Mouse (Mus musculus) midbrain, postnatal 0 days (tissue): ENCODE measurements around the gene Iqcn. TPM values are rescaled to one million over a fixed set of nuclear protein-coding genes. Genes with fewer than 3 reads are reported as not detected.
A peak's percentile ranks its signal among the peaks of the same experiment; 100 is the strongest.

Experiments used
- ATAC-seq: fragments of 200-750 bp; cut with Nextera tagmentation; 2 replicates; pipeline ENCODE4 v1.8.0; 2017; ENCODE audit warnings: moderate number of reproducible peaks, mild to moderate bottlenecking, moderate TSS enrichment, moderate library complexity; ENCODE audit not compliant: low FRiP score
- DNase-seq: peaks from one replicate; pipeline ENCODE4 v3.0.0-alpha.2; 2015; ENCODE audit warnings: low spot score
- H3K27ac ChIP-seq: fragments of 300-500 bp; sonication (generic); 2 replicates; pipeline ENCODE4 v1.5.1; 2014; ENCODE audit warnings: low read depth, mild to moderate bottlenecking, low read length, mixed read lengths
- H3K27me3 ChIP-seq: fragments of 300-500 bp; sonication (generic); 2 replicates; pipeline ENCODE4 v1.6.1; 2014; ENCODE audit warnings: low read length, control low read depth, mixed read lengths; ENCODE audit not compliant: insufficient read depth
- H3K36me3 ChIP-seq: fragments of 300-500 bp; sonication (generic); 2 replicates; pipeline ENCODE4 v1.6.1; 2014; ENCODE audit warnings: low read length, control low read depth, mixed read lengths; ENCODE audit not compliant: insufficient read depth
- H3K4me1 ChIP-seq: fragments of 300-500 bp; sonication (generic); 2 replicates; pipeline ENCODE4 v1.6.1; 2014; ENCODE audit warnings: mild to moderate bottlenecking, control low read depth, antibody characterized with exemption, low read length, mixed read lengths; ENCODE audit not compliant: insufficient read depth
- H3K4me2 ChIP-seq: fragments of 300-500 bp; sonication (generic); 2 replicates; pipeline ENCODE4 v1.6.1; 2014; ENCODE audit warnings: low read depth, mild to moderate bottlenecking, low read length, mixed read lengths; ENCODE audit not compliant: poor library complexity, severe bottlenecking
- H3K4me3 ChIP-seq: fragments of 300-500 bp; sonication (generic); 2 replicates; pipeline ENCODE4 v1.5.1; 2014; ENCODE audit warnings: low read depth, mild to moderate bottlenecking, low read length, moderate library complexity
- H3K9ac ChIP-seq: fragments of 300-500 bp; sonication (generic); replicated peaks from 2 replicates; pipeline ENCODE4 v1.6.1; 2014; ENCODE audit warnings: mild to moderate bottlenecking, low read length, moderate library complexity, mixed read lengths; ENCODE audit not compliant: poor library complexity, severe bottlenecking
- H3K9me3 ChIP-seq: fragments of 300-500 bp; sonication (generic); 2 replicates; pipeline ENCODE4 v1.6.1; 2016; ENCODE audit warnings: low read length, control low read depth
- CTCF ChIP-seq: IDR thresholded peaks from 2 replicates; pipeline ENCODE4 v1.5.1; 2016; ENCODE audit warnings: antibody characterized with exemption, mild to moderate bottlenecking
- WGBS: fragments of 180-500 bp; shearing (Covaris S2); extraction: QIAGEN DNeasy Blood & Tissue Kit; methylation state at CpG from one replicate; pipeline ENCODE4 v1.1.7; 2014; 5-methylcytosine and 5-hydroxymethylcytosine counted together
- polyA plus RNA-seq: library from polyadenylated mRNA; unstranded; fragments of >200 nt; fragmentation: Nextera tagmentation; extraction: Ambion mirVana; gene quantifications from 2 replicates; pipeline ENCODE4 v1.2.1, GENCODE M21; 2015
- total RNA-seq: library from RNA; depleted of rRNA; stranded (reverse); fragments of >200 nt; gene quantifications from 2 replicates; pipeline ENCODE4 v1.2.3, GENCODE M21; 2014

Gene Iqcn
- total and polyA plus RNA-seq, 2 experiments from 2014 or later: 0.06 to 0.22 TPM

GRCm38 (mm10) chr8:70716521-70717400, 13.5 kb downstream of the Iqcn start:
- 88% methylated on average over 40 of the region's 40 CpGs for WGBS
- Histone ChIP-seq H3K27ac (no peak overlapping the region), H3K4me2 (no peak overlapping the region), H3K4me3 (no peak overlapping the region), H3K36me3 (no peaks in the 10 kb centered on the region), H3K4me1 (no peaks in the 10 kb centered on the region), H3K9me3 (no peaks in the 10 kb centered on the region), H3K27me3 (no peaks in the 10 kb centered on the region), H3K9ac (no peak overlapping the region)
- ATAC-seq (no peak), DNase-seq (no peak)
- no peak for TF ChIP-seq CTCF

- H3K4me1 ChIP-seq: no peaks in the 10 kb centered on the region
- peak; percentile 41 for DNase-seq
- H3K27me3 ChIP-seq: no peaks in the 10 kb centered on the region
- H3K9me3 ChIP-seq: no peaks in the 10 kb centered on the region
- no peaks in the 10 kb centered on the region for H3K36me3 ChIP-seq
- H3K9ac ChIP-seq: no peak within 1 kb of the TSS
- TF ChIP-seq CTCF: peak; percentile 81
- H3K4me2 ChIP-seq: no peak within 1 kb of the TSS
- ATAC-seq: peak; percentile 22; the same call in 1 of the 2 replicates
- WGBS: under 1% methylated on average over 19 of the region's 19 CpGs
- no peak within 1 kb of the TSS for H3K27ac ChIP-seq
- no peak within 1 kb of the TSS for H3K4me3 ChIP-seq
Observed at GRCm38 (mm10) chr8:70718297-70718696, 15.0 kb downstream of the Iqcn start, which contains the start of gene Gm3336. Gene Gm3336 (plus strand): TSS chr8:70718543.

GRCm38 (mm10) chr8:70719796-70720270, 16.6 kb downstream of the Iqcn start:
- Histone ChIP-seq H3K4me2 (no peak overlapping the region), H3K9ac (no peak overlapping the region), H3K27me3 (no peaks in the 10 kb centered on the region), H3K4me1 (no peaks in the 10 kb centered on the region), H3K9me3 (no peaks in the 10 kb centered on the region), H3K27ac (no peak overlapping the region), H3K4me3 (no peak overlapping the region), H3K36me3 (no peaks in the 10 kb centered on the region)
- no peak for TF ChIP-seq CTCF
- 71% methylated on average over 9 of the region's 9 CpGs for WGBS
- ATAC-seq: no peak
- no peak for DNase-seq

- 0 out of 2 replicates have a peak, but pooled peaks have one; percentile 39 for ATAC-seq
- TF ChIP-seq CTCF: peak; percentile 96
- no peak overlapping the region for H3K4me3 ChIP-seq
- no peaks in the 10 kb centered on the region for H3K4me1 ChIP-seq
- DNase-seq: peak; percentile 84
- no peak overlapping the region for H3K27ac ChIP-seq
- H3K9ac ChIP-seq: no peak overlapping the region
- no peaks in the 10 kb centered on the region for H3K9me3 ChIP-seq
- no peaks in the 10 kb centered on the region for H3K36me3 ChIP-seq
- no peak overlapping the region for H3K4me2 ChIP-seq
- 4% methylated on average over 3 of the region's 3 CpGs for WGBS
- H3K27me3 ChIP-seq: no peaks in the 10 kb centered on the region
Observed at GRCm38 (mm10) chr8:70720739-70721138, 17.5 kb downstream of the Iqcn start.

- Histone ChIP-seq H3K4me2 (no peak overlapping the region), H3K4me1 (no peaks in the 10 kb centered on the region), H3K9ac (no peak overlapping the region), H3K4me3 (no peak overlapping the region), H3K36me3 (no peaks in the 10 kb centered on the region), H3K9me3 (no peaks in the 10 kb centered on the region), H3K27ac (no peak overlapping the region), H3K27me3 (no peaks in the 10 kb centered on the region)
- DNase-seq (no peak), ATAC-seq (no peak)
- no peak for TF ChIP-seq CTCF
- WGBS: 79% methylated on average over 8 of the region's 8 CpGs
Observed at GRCm38 (mm10) chr8:70721601-70722000, 18.3 kb downstream of the Iqcn start.
